Mouse (Mus musculus): ENCODE results near the gene Trp53.

DNA sequence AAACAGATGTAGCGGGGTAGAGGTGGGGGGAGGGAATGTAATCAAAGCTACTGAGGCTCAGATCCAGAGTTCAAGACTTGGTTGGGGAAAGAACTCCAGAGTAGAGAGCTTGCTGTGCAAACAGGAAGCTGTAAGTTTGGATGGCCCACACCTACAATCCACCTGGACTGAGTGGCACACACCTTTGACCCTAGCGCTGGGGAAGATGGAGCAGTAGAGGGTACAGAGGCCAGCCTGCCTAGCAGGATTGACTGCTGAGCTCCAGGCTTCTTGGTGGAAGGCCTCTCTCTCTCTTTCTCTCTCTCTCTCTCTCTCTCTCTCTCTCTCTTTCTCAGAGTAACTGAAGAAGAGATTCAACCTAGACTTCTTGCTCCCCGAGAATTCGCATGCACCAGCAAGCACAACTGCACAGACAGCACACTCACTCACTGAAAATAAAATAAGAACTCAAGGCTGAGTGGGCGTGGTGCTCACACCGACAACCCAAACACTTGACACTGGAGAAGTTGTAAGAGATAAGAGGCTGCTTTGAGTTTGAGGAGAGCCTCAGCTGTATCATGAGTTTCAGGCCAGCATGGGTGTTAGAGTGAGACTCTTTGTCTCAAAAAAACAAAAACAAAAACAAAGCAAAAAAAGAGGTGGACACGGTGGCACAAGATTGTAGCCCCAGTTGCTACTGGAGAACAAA, 40.4 kb downstream of the Trp53 start:
- TF ChIP-seq CTCF (IDR thresholded peaks at IDR 0.05; ENCODE audit: borderline replicate concordance, extremely low read depth, insufficient read depth, insufficient read length), result no peak
- TF ChIP-seq POLR2A (IDR thresholded peaks at IDR 0.05; ENCODE audit: borderline replicate concordance, extremely low read depth, insufficient read depth, insufficient read length, poor library complexity, severe bottlenecking), result no peak

Measured in brain, embryonic 14.5 days (tissue).